In the genomic region with DNA sequence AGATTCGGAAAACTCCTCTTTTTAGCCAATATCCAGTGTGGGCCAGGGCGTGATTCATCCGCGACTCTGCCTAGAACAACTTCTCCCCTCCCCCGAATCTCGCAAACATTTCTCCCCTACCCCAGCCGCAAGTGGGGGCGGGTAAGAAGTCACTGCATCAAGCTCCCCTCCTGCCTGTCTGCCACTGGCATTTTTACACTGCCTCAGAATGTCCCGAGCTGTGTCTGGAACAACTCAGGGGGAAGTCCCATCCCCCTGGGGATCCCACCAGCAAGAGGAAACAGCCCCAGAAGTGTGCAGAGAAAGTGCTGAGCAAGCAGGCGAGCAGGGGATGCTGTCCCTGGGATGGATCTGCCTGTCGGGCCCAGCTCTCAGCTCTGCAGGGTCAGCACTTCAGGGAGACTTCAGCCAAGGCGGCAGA, we compare ENCODE assay signal across 8 mouse cellular contexts. TPM values are rescaled to one million over a fixed set of nuclear protein-coding genes. Genes with fewer than 3 reads are reported as not detected.
DNase-seq lines count a peak whose midpoint lies in the region; ATAC-seq and TF ChIP-seq lines count a peak whose summit lies in the region.

No protein-coding gene starts in this region.

- H3K4me3 ChIP-seq in gastrocnemius, adult 2 months: peak overlapping the region; percentile 48
- H3K4me3 ChIP-seq in intestine, postnatal 0 days (ENCODE audit: low read depth, low read length): no peak overlapping the region
- no peak overlapping the region for H3K4me3 ChIP-seq in liver, embryonic 13.5 days (replicated peaks)
- no peak overlapping the region for H3K4me3 ChIP-seq in midbrain, embryonic 13.5 days (replicated peaks)

- H3K9me3 ChIP-seq in intestine, postnatal 0 days (ENCODE audit: control insufficient read depth): no peaks in the 10 kb centered on the region
- no peaks in the 10 kb centered on the region for H3K9me3 ChIP-seq in liver, embryonic 13.5 days (replicated peaks)
- no peaks in the 10 kb centered on the region for H3K9me3 ChIP-seq in midbrain, embryonic 13.5 days

- 8% methylated on average over 12 of the region's 12 CpGs for WGBS in intestine, postnatal 0 days
- WGBS in liver, embryonic 13.5 days (ENCODE audit: insufficient replicate concordance): 19% methylated on average over 12 of the region's 12 CpGs
- 28% methylated on average over 12 of the region's 12 CpGs for WGBS in midbrain, embryonic 13.5 days

- no peak overlapping the region for H3K9ac ChIP-seq in intestine, postnatal 0 days (ENCODE audit: low read depth, low read length)
- no peak overlapping the region for H3K9ac ChIP-seq in liver, embryonic 13.5 days
- no peak overlapping the region for H3K9ac ChIP-seq in midbrain, embryonic 13.5 days (replicated peaks)

- peaks cover 6% of the 10 kb centered on the region; the same call in 1 of the 2 replicates for H3K27me3 ChIP-seq in intestine, postnatal 0 days (replicated peaks; ENCODE audit: control insufficient read depth, insufficient read depth, low read length)
- H3K27me3 ChIP-seq in liver, embryonic 13.5 days: peaks cover 23% of the 10 kb centered on the region
- no peaks in the 10 kb centered on the region for H3K27me3 ChIP-seq in splenic B cell, adult 2 months (ENCODE audit: control insufficient read depth, insufficient read depth, low read length, poor library complexity, severe bottlenecking)
- H3K27me3 ChIP-seq in midbrain, embryonic 13.5 days: peaks cover 21% of the 10 kb centered on the region

- peak overlapping the region; percentile 75 for H3K27ac ChIP-seq in gastrocnemius, adult 2 months
- peak overlapping the region; percentile 50 for H3K27ac ChIP-seq in intestine, postnatal 0 days (ENCODE audit: low read depth, low read length)
- 0 out of 2 replicates have a peak overlapping the region, but pooled peaks have one; percentile 2 for H3K27ac ChIP-seq in liver, embryonic 13.5 days
- H3K27ac ChIP-seq in midbrain, embryonic 13.5 days: no peak overlapping the region

- no peaks in the 10 kb centered on the region for H3K36me3 ChIP-seq in intestine, postnatal 0 days (ENCODE audit: control insufficient read depth, insufficient read depth)
- peaks cover 4% of the 10 kb centered on the region for H3K36me3 ChIP-seq in liver, embryonic 13.5 days
- no peaks in the 10 kb centered on the region for H3K36me3 ChIP-seq in splenic B cell, adult 2 months (ENCODE audit: control insufficient read depth, insufficient read depth, low read length, poor library complexity, severe bottlenecking)
- peaks cover 6% of the 10 kb centered on the region for H3K36me3 ChIP-seq in midbrain, embryonic 13.5 days

- peak; percentile 42 for DNase-seq in ovary, adult 18-20 months (ENCODE audit: low spot score)
- no peak for DNase-seq in ovary, postnatal 14 days (ENCODE audit: low spot score)
- DNase-seq in gastrocnemius, adult 2 months: peak; percentile 64
- no peak for DNase-seq in liver, embryonic 13.5 days
- peak; percentile 68 for DNase-seq in splenic B cell, adult 2 months (ENCODE audit: low read depth, low spot score)
- DNase-seq in thymus, postnatal 0 days (ENCODE audit: low spot score): no peak

- H3K4me1 ChIP-seq in intestine, postnatal 0 days (replicated peaks; ENCODE audit: control insufficient read depth, insufficient read depth, low read length): no peaks in the 10 kb centered on the region
- peaks cover 10% of the 10 kb centered on the region for H3K4me1 ChIP-seq in liver, embryonic 13.5 days (replicated peaks)
- H3K4me1 ChIP-seq in midbrain, embryonic 13.5 days (replicated peaks): no peaks in the 10 kb centered on the region

- no peak for TF ChIP-seq CTCF in gastrocnemius, adult 2 months (IDR thresholded peaks at IDR 0.05)
- no peak for TF ChIP-seq CTCF in intestine, postnatal 0 days (IDR thresholded peaks at IDR 0.05; ENCODE audit: low read depth)

- 0 out of 2 replicates have a peak, but pooled peaks have one; percentile 20 for ATAC-seq in intestine, postnatal 0 days
- ATAC-seq in liver, embryonic 13.5 days (ENCODE audit: low read depth): 0 out of 2 replicates have a peak, but pooled peaks have one; percentile 21
- no peak for ATAC-seq in midbrain, embryonic 13.5 days

- H3K4me2 ChIP-seq in intestine, postnatal 0 days (replicated peaks; ENCODE audit: low read depth): no peak overlapping the region
- no peak overlapping the region for H3K4me2 ChIP-seq in liver, embryonic 13.5 days
- no peak overlapping the region for H3K4me2 ChIP-seq in midbrain, embryonic 13.5 days (replicated peaks)

- intact Hi-C loops in gastrocnemius, adult 2 months (cut with DNase I): no loop called here

RNA-seq across cellular contexts. Expression of a gene that starts 11.0 kb away (rescaled TPM):
- 100 to 1,000 TPM; 142 to 160 TPM for total RNA-seq in gastrocnemius, adult 2 months (2021)
- polyA plus RNA-seq in intestine, postnatal 0 days (2015; fragmentation: Nextera tagmentation; extraction: Ambion mirVana): 133 and 145 TPM in 2 replicates
- polyA plus RNA-seq in liver, embryonic 13.5 days (2015; fragmentation: Nextera tagmentation; extraction: Ambion mirVana): 104 and 106 TPM in 2 replicates
- polyA plus RNA-seq in midbrain, embryonic 13.5 days (2015; fragmentation: Nextera tagmentation; extraction: Ambion mirVana): 93.0 and 101 TPM in 2 replicates
- polyA plus RNA-seq in thymus, postnatal 0 days (2015; fragmentation: Nextera tagmentation; extraction: Ambion mirVana): 146 and 152 TPM in 2 replicates

RNA-seq across cellular contexts. Expression of a gene that starts 11.3 kb away (rescaled TPM):
- total RNA-seq in gastrocnemius, adult 2 months (2021): 1 to 10 TPM; 8.0 to 9.2 TPM
- 9.1 and 9.2 TPM in 2 replicates for polyA plus RNA-seq in intestine, postnatal 0 days (2015; fragmentation: Nextera tagmentation; extraction: Ambion mirVana)
- polyA plus RNA-seq in liver, embryonic 13.5 days (2015; fragmentation: Nextera tagmentation; extraction: Ambion mirVana): 21.2 and 24.2 TPM in 2 replicates
- polyA plus RNA-seq in midbrain, embryonic 13.5 days (2015; fragmentation: Nextera tagmentation; extraction: Ambion mirVana): 51.1 and 58.5 TPM in 2 replicates
- polyA plus RNA-seq in thymus, postnatal 0 days (2015; fragmentation: Nextera tagmentation; extraction: Ambion mirVana): 29.4 and 34.4 TPM in 2 replicates

RNA-seq across cellular contexts. Expression of a gene that starts 16.7 kb away (rescaled TPM):
- 1 to 10 TPM in 1 of 2 experiments, under 1 TPM in 1; 0.46 to 2.4 TPM for total RNA-seq in gastrocnemius, adult 2 months (2021)
- polyA plus RNA-seq in intestine, postnatal 0 days (2015; fragmentation: Nextera tagmentation; extraction: Ambion mirVana): 21.1 and 23.0 TPM in 2 replicates
- polyA plus RNA-seq in liver, embryonic 13.5 days (2015; fragmentation: Nextera tagmentation; extraction: Ambion mirVana): 3.8 TPM in 2 replicates
- polyA plus RNA-seq in midbrain, embryonic 13.5 days (2015; fragmentation: Nextera tagmentation; extraction: Ambion mirVana): 4.3 and 5.6 TPM in 2 replicates
- polyA plus RNA-seq in thymus, postnatal 0 days (2015; fragmentation: Nextera tagmentation; extraction: Ambion mirVana): 6.1 and 7.0 TPM in 2 replicates

RNA-seq across cellular contexts. Expression of a gene that starts 48.0 kb away (rescaled TPM):
- total RNA-seq in gastrocnemius, adult 2 months (2021): 1 to 10 TPM; 7.1 to 7.8 TPM
- 4.6 and 5.0 TPM in 2 replicates for polyA plus RNA-seq in intestine, postnatal 0 days (2015; fragmentation: Nextera tagmentation; extraction: Ambion mirVana)
- polyA plus RNA-seq in liver, embryonic 13.5 days (2015; fragmentation: Nextera tagmentation; extraction: Ambion mirVana): 2.2 and 2.5 TPM in 2 replicates
- 7.2 and 7.8 TPM in 2 replicates for polyA plus RNA-seq in midbrain, embryonic 13.5 days (2015; fragmentation: Nextera tagmentation; extraction: Ambion mirVana)
- 6.0 and 6.3 TPM in 2 replicates for polyA plus RNA-seq in thymus, postnatal 0 days (2015; fragmentation: Nextera tagmentation; extraction: Ambion mirVana)

RNA-seq across cellular contexts. Expression of a gene that starts 48.9 kb away (rescaled TPM):
- total RNA-seq in gastrocnemius, adult 2 months (2021): 1 to 10 TPM in 1 of 2 experiments, under 1 TPM in 1; 0.89 to 1.3 TPM
- 2.9 and 3.2 TPM in 2 replicates for polyA plus RNA-seq in intestine, postnatal 0 days (2015; fragmentation: Nextera tagmentation; extraction: Ambion mirVana)
- polyA plus RNA-seq in liver, embryonic 13.5 days (2015; fragmentation: Nextera tagmentation; extraction: Ambion mirVana): 10.1 and 11.6 TPM in 2 replicates
- polyA plus RNA-seq in midbrain, embryonic 13.5 days (2015; fragmentation: Nextera tagmentation; extraction: Ambion mirVana): 0.98 and 1.2 TPM in 2 replicates
- 205 and 252 TPM in 2 replicates for polyA plus RNA-seq in thymus, postnatal 0 days (2015; fragmentation: Nextera tagmentation; extraction: Ambion mirVana)

Comparison
In these comparisons a context has a peak if more than half of its experiments do, and no peak if none do; other contexts are left out.
1. DNase-seq: peak in ovary, adult 18-20 months (single experiment), gastrocnemius, adult 2 months (single experiment) and splenic B cell, adult 2 months (single experiment); none in ovary, postnatal 14 days (single experiment), liver, embryonic 13.5 days (single experiment) and thymus, postnatal 0 days (single experiment).